Mouse (Mus musculus): Measurements from ENCODE around the gene Btg3. TPM values are rescaled to one million over a fixed set of nuclear protein-coding genes. Genes with fewer than 3 reads are reported as not detected.
A peak's percentile ranks its signal among the peaks of the same experiment; 100 is the strongest.
"Not testable (repeated sequence)": the region's sequence is repeated elsewhere in the genome, so short reads cannot be mapped to it uniquely, and the experiment has no call there.

The Btg3 gene
- polyA plus RNA-seq, 1 experiment from 2014 or later = 39.6 TPM

GRCm38 (mm10) chr16:78378493-78378892 lies 1.5 kb upstream of the Btg3 start:
- Histone ChIP-seq H3K4me3 (no peak overlapping the region), H3K4me2 (no peak overlapping the region), H3K4me1 (peaks cover 13% of the 10 kb centered on the region), H3K27ac (no peak overlapping the region), H3K9me3 (no peaks in the 10 kb centered on the region), H3K36me3 (no peaks in the 10 kb centered on the region), H3K27me3 (no peaks in the 10 kb centered on the region), H3K9ac (no peak overlapping the region)
- 89% methylated on average over 5 of the region's 5 CpGs for WGBS
- no peak for ATAC-seq (ENCODE audit: insufficient number of reproducible peaks, insufficient read depth, low FRiP score, low TSS enrichment, low read depth)

GRCm38 (mm10) chr16:78375821-78376691 lies 936 bp downstream of the Btg3 start:
- H3K4me2 ChIP-seq = peak overlapping the region; percentile 73
- peak; percentile 65 for ATAC-seq (ENCODE audit: insufficient number of reproducible peaks, insufficient read depth, low FRiP score, low TSS enrichment, low read depth)
- no peaks in the 10 kb centered on the region for H3K9me3 ChIP-seq
- H3K9ac ChIP-seq = peak overlapping the region; percentile 97
- H3K27me3 ChIP-seq = no peaks in the 10 kb centered on the region
- under 1% methylated on average over 50 of the region's 100 CpGs for WGBS
- peak overlapping the region; percentile 82 for H3K27ac ChIP-seq
- peaks cover 13% of the 10 kb centered on the region for H3K36me3 ChIP-seq
- peaks cover 13% of the 10 kb centered on the region for H3K4me1 ChIP-seq
- peak overlapping the region; percentile 91 for H3K4me3 ChIP-seq

- H3K27me3 ChIP-seq = no peaks in the 10 kb centered on the region
- no peak overlapping the region for H3K27ac ChIP-seq
- H3K9me3 ChIP-seq = no peaks in the 10 kb centered on the region
- peak overlapping the region; percentile 91 for H3K4me3 ChIP-seq
- peak overlapping the region; percentile 73 for H3K4me2 ChIP-seq
- no peak overlapping the region for H3K9ac ChIP-seq
- peaks cover 16% of the 10 kb centered on the region for H3K36me3 ChIP-seq
- H3K4me1 ChIP-seq = peaks cover 13% of the 10 kb centered on the region
- no peak for ATAC-seq (ENCODE audit: insufficient number of reproducible peaks, insufficient read depth, low FRiP score, low TSS enrichment, low read depth)
- WGBS = 45% methylated on average over 10 of the region's 10 CpGs
These were observed 1.8 kb downstream of the Btg3 start for GRCm38 (mm10) chr16:78375222-78375621.

GRCm38 (mm10) chr16:78373743-78374142 lies 3.2 kb downstream of the Btg3 start:
- no peak for ATAC-seq (ENCODE audit: insufficient number of reproducible peaks, insufficient read depth, low FRiP score, low TSS enrichment, low read depth)
- Histone ChIP-seq H3K4me1 (peaks cover 13% of the 10 kb centered on the region), H3K36me3 (peaks cover 25% of the 10 kb centered on the region), H3K27ac (no peak overlapping the region), H3K4me3 (no peak overlapping the region), H3K27me3 (no peaks in the 10 kb centered on the region), H3K9ac (no peak overlapping the region), H3K4me2 (0 out of 2 replicates have a peak overlapping the region, but pooled peaks have one; percentile 27), H3K9me3 (no peaks in the 10 kb centered on the region)
- 67% methylated on average over 8 of the region's 8 CpGs for WGBS

GRCm38 (mm10) chr16:78372786-78373185 lies 4.2 kb downstream of the Btg3 start:
- 82% methylated on average over 5 of the region's 5 CpGs for WGBS
- Histone ChIP-seq H3K27ac (no peak overlapping the region), H3K36me3 (peaks cover 33% of the 10 kb centered on the region), H3K9ac (no peak overlapping the region), H3K4me1 (peaks cover 13% of the 10 kb centered on the region), H3K4me3 (no peak overlapping the region), H3K9me3 (no peaks in the 10 kb centered on the region), H3K4me2 (no peak overlapping the region), H3K27me3 (no peaks in the 10 kb centered on the region)
- ATAC-seq (ENCODE audit: insufficient number of reproducible peaks, insufficient read depth, low FRiP score, low TSS enrichment, low read depth) = no peak

GRCm38 (mm10) chr16:78371491-78372046 lies 5.4 kb downstream of the Btg3 start:
- WGBS = 80% methylated on average over 7 of the region's 7 CpGs
- H3K27me3 ChIP-seq = no peaks in the 10 kb centered on the region
- no peaks in the 10 kb centered on the region for H3K9me3 ChIP-seq
- H3K4me3 ChIP-seq = no peak overlapping the region
- H3K9ac ChIP-seq = no peak overlapping the region
- H3K4me1 ChIP-seq = peaks cover 9% of the 10 kb centered on the region
- peaks cover 44% of the 10 kb centered on the region for H3K36me3 ChIP-seq
- no peak overlapping the region for H3K4me2 ChIP-seq
- no peak overlapping the region for H3K27ac ChIP-seq
- ATAC-seq (ENCODE audit: insufficient number of reproducible peaks, insufficient read depth, low FRiP score, low TSS enrichment, low read depth) = no peak

- not testable (repeated sequence) for H3K4me3 ChIP-seq; H3K4me2 ChIP-seq; H3K4me1 ChIP-seq; H3K27me3 ChIP-seq; H3K27ac ChIP-seq; ATAC-seq (ENCODE audit: insufficient number of reproducible peaks, insufficient read depth, low FRiP score, low TSS enrichment, low read depth); H3K9ac ChIP-seq; H3K9me3 ChIP-seq
- WGBS = 91% methylated on average over 9 of the region's 9 CpGs
- H3K36me3 ChIP-seq = peaks cover 69% of the 10 kb centered on the region
These were observed 12.4 kb downstream of the Btg3 start for GRCm38 (mm10) chr16:78364554-78364953.

GRCm38 (mm10) chr16:78361466-78361865 lies 15.5 kb downstream of the Btg3 start:
- 95% methylated on average over 4 of the region's 4 CpGs for WGBS
- no peak for ATAC-seq (ENCODE audit: insufficient number of reproducible peaks, insufficient read depth, low FRiP score, low TSS enrichment, low read depth)
- peaks cover 60% of the 10 kb centered on the region for H3K36me3 ChIP-seq

GRCm38 (mm10) chr16:78357757-78358156 lies 19.2 kb downstream of the Btg3 start:
- Histone ChIP-seq H3K4me1 (no peaks in the 10 kb centered on the region), H3K9me3 (no peaks in the 10 kb centered on the region), H3K9ac (no peak overlapping the region), H3K4me2 (no peak overlapping the region), H3K36me3 (peaks cover 36% of the 10 kb centered on the region), H3K27me3 (no peaks in the 10 kb centered on the region), H3K27ac (no peak overlapping the region), H3K4me3 (no peak overlapping the region)
- WGBS = 96% methylated on average over 3 of the region's 3 CpGs
- no peak for ATAC-seq (ENCODE audit: insufficient number of reproducible peaks, insufficient read depth, low FRiP score, low TSS enrichment, low read depth)

More at GRCm38 (mm10) chr16:78361466-78361865, 15.5 kb downstream of the Btg3 start:
- H3K9ac ChIP-seq = no peak overlapping the region
- no peak overlapping the region for H3K4me3 ChIP-seq
- no peak overlapping the region for H3K27ac ChIP-seq
- no peak overlapping the region for H3K4me2 ChIP-seq
- H3K27me3 ChIP-seq = no peaks in the 10 kb centered on the region
- H3K9me3 ChIP-seq = no peaks in the 10 kb centered on the region
- no peaks in the 10 kb centered on the region for H3K4me1 ChIP-seq

- Histone ChIP-seq H3K4me2 (no peak overlapping the region), H3K4me1 (peaks cover 15% of the 10 kb centered on the region), H3K36me3 (peaks cover 8% of the 10 kb centered on the region), H3K27me3 (no peaks in the 10 kb centered on the region), H3K4me3 (no peak overlapping the region), H3K9ac (no peak overlapping the region), H3K9me3 (no peaks in the 10 kb centered on the region), H3K27ac (no peak overlapping the region)
- 74% methylated on average over 13 of the region's 13 CpGs for WGBS
- no peak for ATAC-seq (ENCODE audit: insufficient number of reproducible peaks, insufficient read depth, low FRiP score, low TSS enrichment, low read depth)
These were observed 29.6 kb downstream of the Btg3 start for GRCm38 (mm10) chr16:78347328-78347926.

GRCm38 (mm10) chr16:78346662-78347327 lies 30.2 kb downstream of the Btg3 start:
- H3K27ac ChIP-seq = no peak overlapping the region
- H3K27me3 ChIP-seq = no peaks in the 10 kb centered on the region
- no peak overlapping the region for H3K9ac ChIP-seq
- no peak overlapping the region for H3K4me3 ChIP-seq
- H3K4me1 ChIP-seq = peaks cover 15% of the 10 kb centered on the region
- H3K4me2 ChIP-seq = no peak overlapping the region
- H3K36me3 ChIP-seq = peaks cover 8% of the 10 kb centered on the region
- no peaks in the 10 kb centered on the region for H3K9me3 ChIP-seq
- no peak for ATAC-seq (ENCODE audit: insufficient number of reproducible peaks, insufficient read depth, low FRiP score, low TSS enrichment, low read depth)
- whole genome bisulfite sequencing = 60% methylated on average over 2 of the region's 2 CpGs
